Mouse (Mus musculus) central nervous system, embryonic 14 days (tissue): ENCODE data around the gene Fam205a1. TPM values are rescaled to one million over a fixed set of nuclear protein-coding genes. Genes with fewer than 3 reads are reported as not detected.

Source experiments
- polyA plus RNA-seq: library from polyadenylated mRNA; depleted of rRNA; stranded (reverse); fragments of >200 nt; gene quantifications from 2 replicates; pipeline ENCODE4 v1.2.3, GENCODE M21; 2012; rRNA removed

Gene Fam205a1
- polyA plus RNA-seq, result 0.02 TPM in 1 of 2 replicates, not detected in the other

DNA sequence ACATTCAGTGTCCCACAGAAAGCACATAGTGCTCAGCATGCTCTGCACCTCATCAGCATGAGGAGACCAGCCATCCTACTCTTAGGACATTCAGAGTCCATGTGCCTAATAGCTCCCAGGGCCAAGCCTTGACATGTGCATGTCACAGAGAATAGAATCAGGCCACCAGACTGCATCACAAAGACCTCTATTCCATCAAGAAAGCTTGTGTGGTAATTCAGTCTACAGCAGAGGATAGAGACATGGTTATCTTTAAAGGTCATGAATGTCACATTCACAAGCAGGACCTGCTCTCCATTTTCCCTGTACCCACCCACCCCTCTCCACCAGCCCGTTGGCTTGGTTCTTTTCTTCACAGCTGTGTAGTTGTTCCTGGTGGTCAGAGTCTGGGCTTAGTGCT lies at the start of gene Fam205a1:
Fam205a1 (minus strand) TSS at position 101 of the 400 bp plus-strand sequence.

GRCm38 (mm10) chr4:42874134-42874533 lies 20.4 kb upstream of the Fam205a1 start, which contains the start of gene Fam205c:
Gene Fam205c (minus strand): TSS chr4:42874234.

GRCm38 (mm10) chr4:42856671-42857070 lies 3.0 kb upstream of the Fam205a1 start, which contains the start of gene Gm12394:
Gene Gm12394 (minus strand): TSS chr4:42856771.

Other genes starting within 250 kb of the Fam205a1 start
- gene Gm10591, start 241.7 kb downstream of the Fam205a1 start, polyA plus RNA-seq, result not detected in 2 replicates
- gene Gm2564, start 224.2 kb downstream of the Fam205a1 start, polyA plus RNA-seq, result 0.11 and 0.25 TPM in 2 replicates
- gene Ccl27b, start 198.6 kb downstream of the Fam205a1 start, polyA plus RNA-seq, result 0.51 TPM in 1 of 2 replicates, not detected in the other
- 0.06 and 0.18 TPM in 2 replicates for gene Il11ra2, start 192.0 kb downstream of the Fam205a1 start, polyA plus RNA-seq
- 0.33 TPM in 1 of 2 replicates, not detected in the other for gene 4930578G10Rik, start 118.3 kb downstream of the Fam205a1 start, polyA plus RNA-seq
- not detected in 2 replicates for gene Ccl19, start 97.3 kb downstream of the Fam205a1 start, polyA plus RNA-seq
- gene Ccl21a, start 79.9 kb downstream of the Fam205a1 start, polyA plus RNA-seq, result 0.75 and 7.0 TPM in 2 replicates
- gene Gm12394, start 2.9 kb upstream of the Fam205a1 start, polyA plus RNA-seq, result 0.05 and 0.08 TPM in 2 replicates
- not detected in 2 replicates for gene Fam205c, start 20.3 kb upstream of the Fam205a1 start, polyA plus RNA-seq
- gene Phf24, start 62.8 kb upstream of the Fam205a1 start, polyA plus RNA-seq, result 34.9 and 36.9 TPM in 2 replicates
- gene Dnajb5, start 95.9 kb upstream of the Fam205a1 start, polyA plus RNA-seq, result 83.1 and 86.5 TPM in 2 replicates
- gene 1700022I11Rik, start 115.7 kb upstream of the Fam205a1 start, polyA plus RNA-seq, result 0.17 TPM in 1 of 2 replicates, not detected in the other
- gene Vcp, start 146.6 kb upstream of the Fam205a1 start, polyA plus RNA-seq, result 264 and 266 TPM in 2 replicates
- 33.7 and 37.4 TPM in 2 replicates for gene Fancg, start 156.6 kb upstream of the Fam205a1 start, polyA plus RNA-seq
- 28.4 and 32.4 TPM in 2 replicates for gene Pigo, start 171.9 kb upstream of the Fam205a1 start, polyA plus RNA-seq
- 122 and 139 TPM in 2 replicates for gene Stoml2, start 177.8 kb upstream of the Fam205a1 start, polyA plus RNA-seq
- gene Fam214b, start 192.3 kb upstream of the Fam205a1 start, polyA plus RNA-seq, result 42.0 and 42.6 TPM in 2 replicates
- gene Unc13b, start 205.1 kb upstream of the Fam205a1 start, polyA plus RNA-seq, result 56.3 and 60.9 TPM in 2 replicates